Mouse (Mus musculus): ENCODE results near the gene Mettl5. TPM values are rescaled to one million over a fixed set of nuclear protein-coding genes. Genes with fewer than 3 reads are reported as not detected.
"Not testable (repeated sequence)": the region's sequence is repeated elsewhere in the genome, so short reads cannot be mapped to it uniquely, and the experiment has no call there.

Gene Mettl5
- total RNA-seq (2021) = 10 to 100 TPM; 21.6 to 22.1 TPM

DNA sequence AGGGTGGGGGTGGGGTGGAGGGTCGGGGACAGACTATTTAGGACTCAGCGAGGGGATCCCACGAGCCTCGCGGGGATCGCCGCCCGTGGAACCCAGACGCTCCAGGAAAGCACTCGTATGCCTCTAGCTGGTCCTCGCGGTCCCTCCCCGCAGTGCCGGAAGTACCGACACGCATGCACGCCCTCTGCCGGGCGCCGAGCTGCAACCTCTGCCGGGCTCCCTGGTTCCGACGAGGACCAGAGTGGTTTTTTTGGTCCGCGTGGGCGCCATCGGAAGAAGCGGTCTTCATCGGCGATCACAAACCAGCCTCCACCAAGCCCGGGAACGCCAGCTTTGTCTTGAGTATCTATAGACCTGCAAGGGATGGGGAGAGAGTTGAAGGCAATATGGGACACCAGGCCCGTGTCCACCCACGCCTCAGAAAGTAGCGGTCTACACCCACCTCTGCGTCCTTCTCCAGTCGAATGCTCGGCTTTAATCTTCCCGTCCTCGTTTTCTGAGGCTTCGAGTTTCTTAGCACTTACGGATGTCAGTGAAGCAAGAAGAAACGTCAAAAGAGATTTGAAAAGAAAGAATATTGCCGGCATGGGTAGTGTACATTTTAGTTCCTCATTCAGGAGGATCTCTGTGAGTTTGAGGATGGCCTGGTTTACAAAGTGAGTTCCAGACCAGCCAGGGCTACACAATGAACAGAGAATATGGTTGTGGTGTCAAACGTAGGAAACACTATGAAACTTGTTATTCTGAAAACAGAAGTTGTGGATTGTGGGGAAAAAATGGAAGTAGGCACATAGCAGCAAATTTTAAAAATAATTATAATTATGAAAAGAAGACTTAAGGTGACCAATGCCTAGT lies at the start of gene Mettl5:
Mettl5 (minus strand) TSS at position 165 of the 855 bp plus-strand sequence.
- peak; percentile 94 for DNase-seq

DNA sequence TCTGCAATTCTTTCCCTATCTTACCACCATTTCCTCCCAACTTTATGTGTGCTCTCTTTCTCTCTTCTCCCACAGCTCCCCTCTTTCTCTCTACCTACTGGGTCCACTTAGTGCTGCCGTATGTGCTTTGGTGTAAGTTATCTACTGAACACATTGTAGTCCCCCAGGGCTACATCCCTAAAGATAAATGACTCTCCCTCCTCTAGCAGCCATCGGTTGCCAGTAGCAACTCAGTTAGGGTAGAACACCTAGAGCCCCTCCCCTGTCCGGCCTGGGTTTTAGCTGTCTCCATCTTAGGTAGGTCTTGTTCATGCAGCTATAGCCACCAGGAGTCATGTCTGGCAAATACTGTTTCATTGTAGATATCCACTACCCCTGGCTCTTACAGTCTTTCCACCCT lies 39.5 kb upstream of the Mettl5 start:
- no peak for DNase-seq

- DNase-seq = no peak
These were observed 31.9 kb upstream of the Mettl5 start for GRCm38 (mm10) chr2:69917301-69917700.

- DNase-seq = no peak
These were observed 27.4 kb upstream of the Mettl5 start for GRCm38 (mm10) chr2:69912801-69913200.

DNA sequence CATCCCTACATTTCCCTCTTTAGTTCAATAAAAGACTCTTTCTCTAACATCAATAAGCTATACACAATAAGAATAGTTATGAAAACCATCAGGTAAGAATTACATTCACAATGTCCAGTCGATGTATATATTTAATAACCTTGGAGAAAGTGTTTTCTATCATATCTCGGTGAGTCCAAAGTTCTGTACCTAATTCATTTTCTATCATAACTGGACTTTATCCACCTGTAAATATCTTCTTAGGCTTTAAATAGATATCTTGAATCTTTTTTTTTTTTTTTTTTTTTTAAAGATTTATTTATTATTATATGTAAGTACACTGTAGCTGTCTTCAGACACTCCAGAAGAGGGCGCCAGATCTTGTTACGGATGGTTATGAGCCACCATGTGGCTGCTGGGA lies 22.0 kb upstream of the Mettl5 start:
- DNase-seq = not testable (repeated sequence)

DNA sequence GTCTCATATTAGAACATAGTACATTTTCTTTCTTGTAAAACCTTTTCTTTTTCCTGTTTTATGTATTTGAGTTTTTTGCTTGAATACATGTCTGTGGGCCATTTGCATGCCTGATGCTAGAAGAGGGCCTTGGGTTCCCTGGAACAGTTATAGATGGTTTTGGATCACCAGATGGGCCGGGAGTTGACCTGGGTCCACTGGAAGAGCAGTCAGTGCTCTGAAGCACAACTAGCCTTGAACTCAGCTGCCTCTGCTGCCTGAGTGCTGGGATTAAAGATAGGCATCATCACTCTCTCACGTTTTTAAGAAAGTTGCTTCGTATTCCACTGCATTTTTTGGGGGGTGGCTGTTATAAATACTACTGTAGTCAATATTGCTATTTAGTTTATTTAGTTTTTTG lies 18.1 kb upstream of the Mettl5 start:
- no peak for DNase-seq

- peak; percentile 60 for DNase-seq
These were observed 12.5 kb upstream of the Mettl5 start for GRCm38 (mm10) chr2:69897618-69898575.

- peak; percentile 99 for DNase-seq
These were observed 11.7 kb upstream of the Mettl5 start, which contains the start of gene Ubr3 for GRCm38 (mm10) chr2:69897039-69897617. Ubr3 (plus strand) TSS chr2:69897246.

- no peak for DNase-seq
These were observed 10.8 kb upstream of the Mettl5 start for GRCm38 (mm10) chr2:69896224-69896581.

DNA sequence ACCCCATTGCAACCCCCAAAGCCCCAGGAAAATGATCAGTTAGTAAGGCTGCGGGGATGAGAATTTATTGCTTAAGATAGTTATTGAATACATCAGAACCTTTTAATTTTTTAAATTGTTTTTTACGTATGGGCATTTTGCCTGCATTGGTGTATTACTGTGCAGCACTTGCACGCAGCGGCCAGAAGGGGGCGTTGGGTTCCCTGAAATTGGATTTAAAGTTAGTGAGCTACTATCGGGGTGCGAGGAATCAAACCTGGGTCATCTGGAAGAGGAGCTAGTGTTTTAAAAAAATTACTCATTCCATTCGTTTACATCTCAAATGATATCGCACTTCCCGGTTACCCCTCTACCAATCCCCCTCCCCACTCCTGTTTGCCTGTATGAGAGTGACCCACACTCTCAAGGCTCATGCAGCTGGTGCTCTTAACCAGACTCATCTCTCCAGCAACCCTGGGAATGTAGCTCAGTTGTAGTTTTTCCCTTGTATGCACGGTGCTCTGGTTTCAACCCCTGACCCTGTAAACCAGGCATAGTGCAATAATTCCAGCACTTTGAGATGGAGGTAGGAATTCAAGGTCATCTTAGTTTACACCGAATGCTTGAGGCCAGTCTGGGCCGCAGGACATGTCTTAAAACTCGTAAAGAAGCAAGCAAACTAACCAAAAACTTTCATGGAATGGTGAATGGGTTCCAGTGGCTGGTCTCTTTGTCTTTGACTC lies 10.2 kb upstream of the Mettl5 start:
- peak; percentile 12 for DNase-seq

GRCm38 (mm10) chr2:69893891-69894290 lies 8.5 kb upstream of the Mettl5 start:
- no peak for DNase-seq

DNA sequence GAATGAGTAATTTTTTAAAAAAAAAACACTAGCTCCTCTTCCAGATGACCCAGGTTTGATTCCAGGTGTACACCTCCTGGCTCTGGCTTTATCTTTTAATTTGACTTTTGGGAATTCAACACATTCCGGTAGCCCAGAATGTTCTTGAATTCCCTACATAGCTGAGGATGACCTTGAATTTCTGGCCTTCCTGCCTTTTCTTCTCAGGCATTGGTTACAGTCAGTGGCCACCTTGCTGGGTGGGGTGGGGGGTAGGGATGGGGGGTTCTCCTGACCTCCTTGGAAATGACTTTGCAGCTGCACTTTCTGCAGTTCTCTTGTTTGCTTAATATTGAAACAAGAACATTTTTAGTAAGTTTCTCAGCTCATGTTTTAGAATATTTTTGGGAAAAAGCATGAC lies 7.7 kb upstream of the Mettl5 start:
- DNase-seq = no peak

GRCm38 (mm10) chr2:69890843-69891242 lies 5.4 kb upstream of the Mettl5 start:
- DNase-seq = no peak

GRCm38 (mm10) chr2:69888957-69889356 lies 3.5 kb upstream of the Mettl5 start:
- no peak for DNase-seq

DNA sequence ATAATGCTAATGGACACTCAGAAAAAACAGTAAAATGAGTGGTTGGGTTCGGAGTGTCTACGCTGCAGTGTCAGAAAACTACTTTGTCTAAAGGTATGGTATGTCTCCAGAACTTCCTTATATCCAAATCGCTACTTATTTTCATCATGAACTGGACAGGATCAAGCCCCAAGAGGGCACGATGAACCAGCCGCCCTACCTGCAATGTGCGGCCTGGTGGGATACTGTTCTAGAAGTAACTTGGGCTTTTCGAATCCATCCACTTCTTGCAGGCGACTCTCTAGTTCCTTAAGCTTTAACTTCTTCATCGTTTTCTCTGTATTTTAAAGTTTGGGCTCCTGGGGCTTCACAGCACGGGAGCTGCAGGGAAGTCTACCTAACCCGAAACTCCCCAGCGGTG lies 365 bp downstream of the Mettl5 start:
- DNase-seq = no peak

GRCm38 (mm10) chr2:69884581-69884980 lies 834 bp downstream of the Mettl5 start:
- no peak for DNase-seq

GRCm38 (mm10) chr2:69883990-69884391 lies 1.4 kb downstream of the Mettl5 start:
- no peak for DNase-seq

- DNase-seq = no peak
These were observed 23.2 kb downstream of the Mettl5 start for GRCm38 (mm10) chr2:69862117-69862657.

- peak; percentile 95 for DNase-seq
These were observed 23.8 kb downstream of the Mettl5 start, which contains the start of gene Ssb for GRCm38 (mm10) chr2:69861485-69862091. Ssb (plus strand) TSS chr2:69861562.

DNA sequence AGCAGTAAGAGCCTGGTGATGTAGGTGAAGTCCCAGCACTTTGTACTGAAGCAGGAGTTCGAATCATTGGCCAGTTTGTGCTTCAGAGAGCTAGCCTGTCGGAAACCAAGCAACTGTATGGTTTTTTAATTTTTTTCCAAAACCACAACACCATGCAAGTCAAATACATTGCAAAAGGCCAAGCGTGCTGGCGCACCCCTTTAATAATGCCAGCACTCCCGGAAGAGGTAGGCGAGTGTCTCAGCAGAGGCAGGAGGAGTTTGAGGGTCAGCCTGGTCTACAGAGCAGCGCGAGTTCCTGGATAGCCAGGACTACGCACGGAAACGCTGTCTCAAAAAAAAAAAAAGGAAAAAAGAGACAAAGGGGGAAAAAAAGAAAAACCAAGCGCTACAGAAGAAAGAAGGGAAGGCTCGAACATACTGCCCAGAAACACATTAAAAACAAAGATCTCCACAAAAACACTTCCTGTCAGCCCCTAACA lies 24.4 kb downstream of the Mettl5 start:
- peak; percentile 14 for DNase-seq

DNA sequence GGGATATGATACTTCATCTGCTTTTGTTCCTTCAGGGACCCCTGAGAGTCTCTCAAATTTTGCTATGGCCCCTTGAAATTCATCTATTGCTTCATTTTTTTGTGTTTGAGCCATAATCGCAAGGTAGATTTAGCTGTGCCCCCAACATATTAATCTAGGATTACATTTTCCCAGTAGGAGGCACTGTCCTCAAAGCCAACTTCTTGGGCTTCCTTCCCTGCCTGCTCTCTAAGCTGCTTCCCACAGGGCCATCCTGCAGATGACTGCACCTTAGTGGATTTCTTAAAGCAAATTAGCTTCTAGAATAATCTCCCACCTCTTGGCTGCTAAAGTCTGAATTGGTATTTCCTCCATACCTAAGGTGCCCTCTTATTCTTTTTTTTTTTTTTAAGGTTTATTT lies 27.5 kb downstream of the Mettl5 start:
- DNase-seq = no peak
